Comparison of ENCODE assay signal across 11 mouse cellular contexts in genomic region chr6:121102941-121103340, GRCm38 (mm10). TPM values are rescaled to one million over a fixed set of nuclear protein-coding genes. Genes with fewer than 3 reads are reported as not detected.
A peak's percentile ranks its signal among the peaks of the same experiment; 100 is the strongest.
DNase-seq lines count a peak whose midpoint lies in the region; ATAC-seq and TF ChIP-seq lines count a peak whose summit lies in the region.
"Had no signal": no experiment of that assay in that cellular context is flagged by ENCODE, and none has a peak within 500 bp of the region (broad histone marks: within the 10 kb centered on the region; RNA-seq: fewer than 3 reads in every experiment).

No protein-coding gene starts in this region.

- ATAC-seq in liver, embryonic 12.5 days = no peak
- 0 out of 2 replicates have a peak, but pooled peaks have one; percentile 34 for ATAC-seq in heart, postnatal 0 days (ENCODE audit: insufficient read depth, low read depth)
- no peak for ATAC-seq in hindbrain, postnatal 0 days
- ATAC-seq: Patski had no signal

- no peaks in the 10 kb centered on the region for H3K9me3 ChIP-seq in liver, embryonic 12.5 days (replicated peaks)
- no peaks in the 10 kb centered on the region for H3K9me3 ChIP-seq in heart, postnatal 0 days (replicated peaks; ENCODE audit: control insufficient read depth, low read length)
- no peaks in the 10 kb centered on the region for H3K9me3 ChIP-seq in hindbrain, postnatal 0 days (ENCODE audit: low read length)

- no peak overlapping the region for H3K4me3 ChIP-seq in cerebellum, adult 2 months (replicated peaks; ENCODE audit: insufficient read depth, low read depth, low read length)
- no peak overlapping the region for H3K4me3 ChIP-seq in liver, embryonic 12.5 days
- H3K4me3 ChIP-seq in heart, postnatal 0 days (ENCODE audit: low read depth, low read length) = no peak overlapping the region
- H3K4me3 ChIP-seq in hindbrain, postnatal 0 days (ENCODE audit: low read length) = no peak overlapping the region

- H3K27ac ChIP-seq in cerebellum, adult 2 months (ENCODE audit: insufficient read depth, low read length) = peak overlapping the region; percentile 20
- peak overlapping the region; percentile 69; the same call in 1 of the 2 replicates for H3K27ac ChIP-seq in liver, embryonic 12.5 days
- 0 out of 2 replicates have a peak overlapping the region, but pooled peaks have one; percentile 21 for H3K27ac ChIP-seq in heart, postnatal 0 days (ENCODE audit: low read depth)
- no peak overlapping the region for H3K27ac ChIP-seq in hindbrain, postnatal 0 days

- no peaks in the 10 kb centered on the region for H3K27me3 ChIP-seq in cerebellum, adult 2 months (ENCODE audit: control insufficient read depth, insufficient read depth, low read length)
- H3K27me3 ChIP-seq in liver, embryonic 12.5 days (replicated peaks) = no peaks in the 10 kb centered on the region
- no peaks in the 10 kb centered on the region for H3K27me3 ChIP-seq in heart, postnatal 0 days (ENCODE audit: control insufficient read depth, insufficient read depth, low read length)
- H3K27me3 ChIP-seq in hindbrain, postnatal 0 days (ENCODE audit: insufficient read depth, low read length) = no peaks in the 10 kb centered on the region
- H3K27me3 ChIP-seq: Patski had no signal

- H3K36me3 ChIP-seq in liver, embryonic 12.5 days = peaks cover 77% of the 10 kb centered on the region
- H3K36me3 ChIP-seq in heart, postnatal 0 days (replicated peaks; ENCODE audit: control insufficient read depth, insufficient read depth, low read length) = peaks cover 27% of the 10 kb centered on the region; the same call in 1 of the 2 replicates
- H3K36me3 ChIP-seq in hindbrain, postnatal 0 days (ENCODE audit: insufficient read depth, low read length) = no peaks in the 10 kb centered on the region

- peak; percentile 38 to 59 for DNase-seq in cerebellum, adult 2 months
- no peak for DNase-seq in cerebellum, adult 11 months
- DNase-seq in liver = no peak
- DNase-seq in adrenal gland, adult 8-10 months = peak; percentile 45
- no peak for DNase-seq in heart, postnatal 0 days (ENCODE audit: low spot score)
- no peak for DNase-seq in urinary bladder, postnatal 36 days (ENCODE audit: low spot score in 2 of 2)
- no peak for DNase-seq in hindbrain, postnatal 0 days (ENCODE audit: low spot score)
- DNase-seq: kidney, adult 11 months; thymus, adult 2 months had no signal

- H3K9ac ChIP-seq in liver, embryonic 12.5 days = no peak overlapping the region
- H3K9ac ChIP-seq in heart, postnatal 0 days (replicated peaks; ENCODE audit: low read depth, low read length) = no peak overlapping the region
- H3K9ac ChIP-seq in hindbrain, postnatal 0 days (replicated peaks; ENCODE audit: low read length) = no peak overlapping the region

- TF ChIP-seq POLR2A in cerebellum, adult 2 months (IDR thresholded peaks at IDR 0.05; ENCODE audit: borderline replicate concordance, insufficient read depth, low read length) = no peak

- WGBS in cerebellum, adult 2 months = 10% methylated on average over 10 of the region's 10 CpGs
- 77% methylated on average over 10 of the region's 10 CpGs for WGBS in liver, embryonic 12.5 days (ENCODE audit: insufficient replicate concordance)
- 32% methylated on average over 10 of the region's 10 CpGs for WGBS in heart, postnatal 0 days
- 75% methylated on average over 10 of the region's 10 CpGs for WGBS in hindbrain, postnatal 0 days

- H3K4me1 ChIP-seq in cerebellum, adult 2 months (ENCODE audit: control insufficient read depth, insufficient read depth, low read length) = peaks cover 79% of the 10 kb centered on the region
- H3K4me1 ChIP-seq in liver, embryonic 12.5 days = peaks cover 100% of the 10 kb centered on the region
- peaks cover 48% of the 10 kb centered on the region for H3K4me1 ChIP-seq in heart, postnatal 0 days (ENCODE audit: control insufficient read depth, insufficient read depth)
- H3K4me1 ChIP-seq in hindbrain, postnatal 0 days (ENCODE audit: insufficient read depth, low read length) = peaks cover 19% of the 10 kb centered on the region

- no peak overlapping the region for H3K4me2 ChIP-seq in liver, embryonic 12.5 days
- no peak overlapping the region for H3K4me2 ChIP-seq in heart, postnatal 0 days (ENCODE audit: low read depth, low read length)
- H3K4me2 ChIP-seq in hindbrain, postnatal 0 days (ENCODE audit: low read depth, low read length) = no peak overlapping the region

- TF ChIP-seq EP300 in heart, postnatal 0 days (IDR thresholded peaks at IDR 0.05; ENCODE audit: low read depth) = no peak

- TF ChIP-seq CTCF in cerebellum, adult 2 months (IDR thresholded peaks at IDR 0.05; ENCODE audit: borderline replicate concordance, insufficient read depth, low read depth, low read length) = no peak
- TF ChIP-seq CTCF in heart, postnatal 0 days (IDR thresholded peaks at IDR 0.05; ENCODE audit: low read depth) = no peak
- TF ChIP-seq CTCF in hindbrain, postnatal 0 days (IDR thresholded peaks at IDR 0.05; ENCODE audit: low read depth) = no peak

RNA-seq across cellular contexts. Expression of gene Mical3, which starts 27.9 kb away (rescaled TPM):
- 75.7 and 82.7 TPM in 2 replicates for polyA plus RNA-seq in cerebellum, adult 2 months (2012; rRNA removed)
- polyA plus RNA-seq in liver, embryonic 12.5 days (2016; fragmentation: Nextera tagmentation; extraction: Ambion mirVana) = 12.8 and 13.7 TPM in 2 replicates
- total RNA-seq in adrenal gland, adult 8-10 months (2022) = 10 to 100 TPM; 41.6 to 78.2 (median 55.4) TPM
- 79.3 and 94.8 TPM in 2 replicates for total RNA-seq in heart, postnatal 0 days (2014; rRNA removed; ENCODE audit: low replicate concordance)
- 23.2 and 30.8 TPM in 2 replicates for polyA plus RNA-seq in heart, postnatal 0 days (2015; fragmentation: Nextera tagmentation; extraction: Ambion mirVana)
- total RNA-seq in hindbrain, postnatal 0 days (2014; rRNA removed) = 60.2 and 66.9 TPM in 2 replicates
- polyA plus RNA-seq in hindbrain, postnatal 0 days (2015; fragmentation: Nextera tagmentation; extraction: Ambion mirVana) = 19.3 and 19.8 TPM in 2 replicates

Comparison
In these comparisons a context has a peak if more than half of its experiments do, and no peak if none do; other contexts are left out.
1. DNase-seq: peak in cerebellum, adult 2 months (2 of 2) and adrenal gland, adult 8-10 months (single experiment); none in cerebellum, adult 11 months (single experiment), liver (single experiment), heart, postnatal 0 days (single experiment), urinary bladder, postnatal 36 days (0 of 2) and hindbrain, postnatal 0 days (single experiment).